Mouse (Mus musculus): ENCODE measurements at regions not wholly inside any gene's neighbourhood (a gene's known extent, or its start where the extent isn't known, plus 50 kb on each side); places are given as distances from the start of the nearest gene placed in this dataset.
A peak's percentile ranks its signal among the peaks of the same experiment; 100 is the strongest.

DNA sequence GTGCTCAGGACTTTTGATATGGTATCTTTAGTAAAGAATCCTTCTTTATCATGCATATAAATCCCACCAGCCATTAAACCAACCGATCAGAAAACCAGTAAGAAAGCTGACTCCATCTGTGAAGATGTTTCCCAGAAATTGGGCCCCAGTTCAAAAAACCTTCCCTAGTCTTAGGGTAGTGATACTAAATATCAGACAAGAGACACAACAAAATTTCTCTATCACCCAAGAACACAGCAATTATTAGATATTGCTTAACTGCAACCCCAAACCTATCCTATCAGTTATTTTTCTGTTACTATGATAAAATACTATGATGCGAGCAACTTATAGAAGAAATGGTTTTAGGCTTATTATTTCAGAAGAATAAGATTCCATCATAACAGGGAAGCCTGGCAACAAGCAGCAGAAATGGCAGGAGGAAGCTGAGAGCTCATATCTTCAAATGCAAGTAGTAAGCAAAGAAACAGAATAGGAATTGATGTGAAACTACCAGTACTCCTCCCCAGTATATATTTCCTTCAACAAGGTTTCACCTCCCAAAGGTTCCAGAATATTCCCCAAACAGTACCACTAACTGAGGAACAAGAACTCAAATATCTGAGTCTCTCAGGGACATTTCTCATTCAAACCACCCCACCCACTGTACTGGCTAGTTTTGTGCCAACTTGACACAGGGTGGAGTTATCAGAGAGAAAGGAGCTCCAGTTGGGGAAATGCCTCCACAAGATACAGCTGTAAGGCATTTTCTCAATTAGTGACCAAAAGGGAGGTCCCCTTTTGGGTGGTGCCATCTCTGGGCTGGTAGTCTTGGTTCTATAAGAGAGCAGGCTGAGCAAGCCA lies 234.1 kb downstream of the Tex13c3 start:
- DNase-seq: no peak
- 87% methylated on average over 2 of the region's 2 CpGs for WGBS
- TF ChIP-seq CTCF (IDR thresholded peaks at IDR 0.05; ENCODE audit: insufficient read depth, low read length): no peak
- TF ChIP-seq POLR2A (IDR thresholded peaks at IDR 0.05; ENCODE audit: borderline replicate concordance, extremely low read depth, low read depth, low read length): no peak

DNA sequence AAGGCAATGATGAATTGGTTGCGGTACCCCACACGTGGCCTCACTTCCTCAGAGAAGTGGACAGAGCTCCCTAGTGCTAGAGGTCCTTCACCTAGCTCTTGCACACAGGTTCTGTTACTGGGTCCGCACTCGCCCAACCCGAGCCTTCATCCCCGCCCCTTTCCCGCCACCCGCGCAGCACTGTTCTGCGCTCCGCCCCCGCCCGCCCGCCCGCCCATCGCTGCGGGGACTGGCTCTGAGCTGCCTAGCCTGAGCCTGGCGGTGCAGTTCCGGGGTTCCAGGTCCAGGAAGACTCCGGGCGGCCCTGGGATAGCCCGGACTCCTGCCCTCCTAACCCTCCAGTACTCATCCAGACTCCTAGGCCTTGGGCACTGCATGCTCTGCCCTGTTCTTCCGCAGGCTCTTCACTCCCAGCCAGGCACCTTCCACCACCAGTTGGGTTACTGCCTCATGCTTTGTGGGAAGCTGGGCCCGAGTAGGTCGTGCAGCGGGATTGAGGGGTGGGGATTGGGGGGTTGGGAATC lies 243.3 kb downstream of the Tex13c3 start:
- peak; percentile 27 for DNase-seq
- Histone ChIP-seq H3K4me1 (ENCODE audit: control insufficient read depth, insufficient read depth, low read length) (no peaks in the 10 kb centered on the region), H3K4me3 (replicated peaks; ENCODE audit: extremely low read depth, low read depth, low read length) (peak overlapping the region; percentile 65)
- TF ChIP-seq CTCF (IDR thresholded peaks at IDR 0.05; ENCODE audit: insufficient read depth, low read length) (no peak), POLR2A (IDR thresholded peaks at IDR 0.05; ENCODE audit: borderline replicate concordance, extremely low read depth, low read depth, low read length) (peak; percentile 24; the same call in 1 of the 2 replicates)
- 17% methylated on average over 26 of the region's 26 CpGs for whole genome bisulfite sequencing

More for the DNA sequence above, 234.1 kb downstream of the Tex13c3 start:
- Histone ChIP-seq H3K4me1 (ENCODE audit: control insufficient read depth, insufficient read depth, low read length) (no peaks in the 10 kb centered on the region), H3K4me3 (replicated peaks; ENCODE audit: extremely low read depth, low read depth, low read length) (no peak overlapping the region)

DNA sequence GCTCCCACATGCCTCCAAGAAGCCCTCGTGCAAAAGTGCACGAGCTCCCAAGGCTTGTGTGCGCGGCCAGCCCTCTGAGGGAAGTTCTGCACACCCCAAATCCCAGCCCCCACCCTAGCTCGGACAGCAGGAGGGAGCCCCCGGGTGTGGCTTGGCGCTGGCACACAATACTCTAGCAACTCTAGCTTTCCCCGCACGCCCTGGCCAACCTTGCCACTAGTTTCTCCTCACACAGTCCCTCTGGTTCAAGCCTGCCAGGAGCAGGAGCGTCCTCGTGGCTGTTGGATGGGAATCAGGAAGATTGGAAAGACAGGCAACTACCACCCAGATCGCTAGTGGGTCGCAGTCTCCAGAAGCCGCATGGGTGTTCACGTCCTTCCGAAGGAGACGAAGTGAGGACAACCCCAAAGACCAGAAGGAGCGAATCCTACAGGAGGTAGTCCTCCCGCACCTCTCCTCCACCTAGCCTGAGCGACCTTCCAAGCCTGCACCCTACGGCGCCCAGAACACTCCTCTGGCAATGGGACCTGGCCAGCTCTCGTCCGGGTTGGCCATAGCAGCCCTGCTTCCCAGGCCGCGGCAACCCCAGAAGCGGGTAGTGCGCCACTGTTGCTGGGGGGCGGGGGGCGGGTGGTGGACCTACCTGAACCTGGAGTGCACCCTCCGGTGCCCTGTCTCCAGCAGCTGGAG lies 243.9 kb downstream of the Tex13c3 start:
- no peaks in the 10 kb centered on the region for H3K4me1 ChIP-seq (ENCODE audit: control insufficient read depth, insufficient read depth, low read length)
- peak; percentile 32 for DNase-seq
- H3K4me3 ChIP-seq (replicated peaks; ENCODE audit: extremely low read depth, low read depth, low read length): peak overlapping the region; percentile 65
- TF ChIP-seq CTCF (IDR thresholded peaks at IDR 0.05; ENCODE audit: insufficient read depth, low read length): no peak
- TF ChIP-seq POLR2A (IDR thresholded peaks at IDR 0.05; ENCODE audit: borderline replicate concordance, extremely low read depth, low read depth, low read length): no peak
- WGBS: 24% methylated on average over 31 of the region's 31 CpGs

DNA sequence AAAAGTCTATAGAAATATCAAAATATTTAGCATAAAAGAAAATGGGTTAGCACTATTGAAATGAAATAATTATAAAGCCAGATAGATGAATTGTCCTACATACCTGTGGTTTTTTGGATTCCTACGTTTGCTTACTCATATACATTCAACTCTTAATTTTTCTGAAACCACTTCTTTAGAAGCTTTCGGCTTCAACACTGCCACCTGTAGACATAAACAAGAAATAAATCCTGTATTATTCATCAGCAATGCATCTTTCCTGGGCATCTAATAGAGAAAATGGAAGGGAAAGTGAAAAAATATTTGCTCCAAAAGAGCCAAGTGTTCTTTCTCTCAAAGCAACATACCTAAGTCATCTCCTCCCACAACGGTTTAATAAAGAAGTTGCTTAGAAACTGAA lies 245.7 kb downstream of the Tex13c3 start:
- no peak overlapping the region for H3K4me3 ChIP-seq (replicated peaks; ENCODE audit: extremely low read depth, low read depth, low read length)
- WGBS: 61% methylated on average over 3 of the region's 3 CpGs
- no peaks in the 10 kb centered on the region for H3K4me1 ChIP-seq (ENCODE audit: control insufficient read depth, insufficient read depth, low read length)
- DNase-seq: no peak
- TF ChIP-seq POLR2A (IDR thresholded peaks at IDR 0.05; ENCODE audit: borderline replicate concordance, extremely low read depth, low read depth, low read length): no peak
- no peak for TF ChIP-seq CTCF (IDR thresholded peaks at IDR 0.05; ENCODE audit: insufficient read depth, low read length)

DNA sequence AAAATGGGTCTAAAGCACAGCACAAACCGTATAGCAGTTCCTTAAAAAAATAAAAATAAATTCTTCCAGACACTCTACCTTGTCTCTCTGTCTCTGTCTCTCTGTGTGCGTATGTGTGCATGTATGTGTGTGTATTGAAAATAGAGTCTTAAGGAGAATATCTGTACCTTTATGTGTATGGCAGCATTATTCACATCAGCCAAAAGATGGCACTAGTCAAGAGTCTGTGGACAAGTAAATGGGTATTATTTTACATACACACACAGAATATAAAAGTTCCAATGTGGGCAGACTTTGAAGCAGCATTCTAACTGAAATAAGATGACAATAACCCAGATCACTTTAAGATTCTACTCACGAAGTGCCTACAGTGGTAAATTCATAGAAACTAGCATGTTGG lies 249.3 kb downstream of the Tex13c3 start:
- H3K4me3 ChIP-seq (replicated peaks; ENCODE audit: extremely low read depth, low read depth, low read length): no peak overlapping the region
- 73% methylated on average over 3 of the region's 3 CpGs for WGBS
- DNase-seq: no peak
- H3K4me1 ChIP-seq (ENCODE audit: control insufficient read depth, insufficient read depth, low read length): no peaks in the 10 kb centered on the region
- TF ChIP-seq POLR2A (IDR thresholded peaks at IDR 0.05; ENCODE audit: borderline replicate concordance, extremely low read depth, low read depth, low read length) (no peak), CTCF (IDR thresholded peaks at IDR 0.05; ENCODE audit: insufficient read depth, low read length) (no peak)

DNA sequence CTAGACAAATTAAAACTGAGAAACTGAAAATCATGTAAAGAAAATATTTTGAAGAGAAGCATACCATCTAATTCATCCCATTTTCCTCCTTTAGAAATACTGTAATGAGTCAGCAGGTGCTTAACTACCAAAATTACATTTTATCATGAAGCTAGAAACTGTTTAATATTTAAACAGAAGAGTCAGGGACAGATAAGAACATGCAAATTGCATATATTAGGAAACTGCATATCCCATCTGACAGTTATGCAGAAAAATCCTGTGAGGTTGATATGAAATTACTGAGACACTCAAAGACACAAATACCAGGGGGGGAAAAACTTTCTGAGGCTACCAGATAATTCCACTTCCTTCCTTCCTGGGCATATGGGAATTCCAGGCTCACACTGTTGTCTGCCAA lies 257.8 kb downstream of the Tex13c3 start:
- H3K4me1 ChIP-seq (ENCODE audit: control insufficient read depth, insufficient read depth, low read length): no peaks in the 10 kb centered on the region
- TF ChIP-seq POLR2A (IDR thresholded peaks at IDR 0.05; ENCODE audit: borderline replicate concordance, extremely low read depth, low read depth, low read length) (no peak), CTCF (IDR thresholded peaks at IDR 0.05; ENCODE audit: insufficient read depth, low read length) (no peak)

DNA sequence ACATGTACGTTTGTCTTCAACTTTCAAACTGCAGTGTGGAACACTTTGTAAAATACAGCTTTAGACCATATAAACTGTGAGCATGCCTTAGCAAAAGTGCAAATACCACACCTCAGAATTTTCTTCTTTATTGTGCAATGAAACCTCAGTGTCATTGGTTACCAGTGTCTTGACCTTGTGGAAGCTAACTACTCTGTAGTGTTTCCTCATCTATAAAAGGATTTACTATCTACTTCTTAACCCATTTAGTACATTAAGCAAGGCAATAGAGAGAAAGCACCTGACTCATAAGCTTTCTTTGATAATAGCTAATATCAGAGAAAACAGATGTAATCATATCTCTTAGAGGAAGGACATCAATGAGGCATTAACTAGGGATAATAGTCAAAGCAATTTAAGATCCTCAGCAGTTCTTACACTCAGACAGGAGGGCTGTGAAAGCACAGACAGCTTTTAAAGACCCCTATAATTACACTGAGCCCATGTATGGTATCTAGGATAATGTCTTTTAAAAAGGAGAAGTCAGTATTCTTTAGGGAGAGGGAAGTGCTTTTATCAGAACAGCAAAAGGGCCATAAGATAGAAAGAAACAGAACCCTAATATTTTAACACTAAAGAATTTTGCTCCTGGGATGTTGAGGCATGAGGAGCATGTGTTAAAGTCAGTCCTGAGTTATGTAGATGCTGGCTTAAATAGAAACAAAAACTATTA lies 260.2 kb downstream of the Tex13c3 start:
- no peak for TF ChIP-seq POLR2A (IDR thresholded peaks at IDR 0.05; ENCODE audit: borderline replicate concordance, extremely low read depth, low read depth, low read length)
- no peak for TF ChIP-seq CTCF (IDR thresholded peaks at IDR 0.05; ENCODE audit: insufficient read depth, low read length)
- 72% methylated on average over 1 of the region's 1 CpGs for WGBS
- no peak for DNase-seq
- Histone ChIP-seq H3K4me1 (ENCODE audit: control insufficient read depth, insufficient read depth, low read length) (no peaks in the 10 kb centered on the region), H3K4me3 (replicated peaks; ENCODE audit: extremely low read depth, low read depth, low read length) (no peak overlapping the region)

More for the DNA sequence above, 257.8 kb downstream of the Tex13c3 start:
- DNase-seq: no peak
- H3K4me3 ChIP-seq (replicated peaks; ENCODE audit: extremely low read depth, low read depth, low read length): no peak overlapping the region

DNA sequence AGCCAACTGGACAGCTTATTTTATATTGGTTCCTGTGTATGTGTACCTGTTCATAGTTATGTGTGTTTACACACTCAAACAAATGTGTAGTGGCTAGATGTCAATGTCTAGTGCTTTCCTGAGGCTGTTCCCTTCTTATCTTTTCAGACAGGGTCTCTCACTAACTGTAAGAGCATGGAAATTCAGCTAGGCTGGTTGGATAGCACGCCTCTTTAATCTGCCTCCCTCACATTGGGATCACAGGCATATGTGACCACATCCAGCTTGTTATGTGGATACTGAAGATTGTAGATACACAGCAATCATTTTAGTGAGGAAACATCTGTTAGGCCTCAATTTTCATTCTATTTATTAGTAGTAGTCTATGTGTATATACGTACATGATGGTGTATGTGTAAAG lies 261.4 kb downstream of the Tex13c3 start:
- no peaks in the 10 kb centered on the region for H3K4me1 ChIP-seq (ENCODE audit: control insufficient read depth, insufficient read depth, low read length)
- TF ChIP-seq CTCF (IDR thresholded peaks at IDR 0.05; ENCODE audit: insufficient read depth, low read length) (no peak), POLR2A (IDR thresholded peaks at IDR 0.05; ENCODE audit: borderline replicate concordance, extremely low read depth, low read depth, low read length) (no peak)
- DNase-seq: no peak
- WGBS: 71% methylated on average over 2 of the region's 2 CpGs
- no peak overlapping the region for H3K4me3 ChIP-seq (replicated peaks; ENCODE audit: extremely low read depth, low read depth, low read length)

DNA sequence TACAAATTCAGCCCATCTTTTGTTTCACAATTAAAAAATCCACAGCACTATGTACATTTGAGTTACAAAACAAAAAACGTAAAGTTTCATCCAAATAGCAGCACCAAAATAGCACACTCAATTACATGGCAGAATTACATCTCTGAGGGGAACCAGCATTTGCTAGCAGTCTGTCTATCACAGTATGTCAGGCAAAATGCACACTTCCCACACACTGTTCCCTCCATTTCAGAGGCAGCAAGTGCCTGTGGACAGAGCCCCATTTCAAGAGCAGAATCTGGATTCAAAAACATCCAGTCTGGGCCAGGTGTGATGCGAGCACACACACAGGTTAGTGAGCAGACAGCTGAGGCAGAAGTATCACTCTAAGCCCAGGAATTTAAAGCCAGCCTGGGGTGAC lies 261.8 kb downstream of the Tex13c3 start:
- DNase-seq: no peak
- H3K4me1 ChIP-seq (ENCODE audit: control insufficient read depth, insufficient read depth, low read length): no peaks in the 10 kb centered on the region
- 83% methylated on average over 2 of the region's 2 CpGs for WGBS
- H3K4me3 ChIP-seq (replicated peaks; ENCODE audit: extremely low read depth, low read depth, low read length): no peak overlapping the region
- no peak for TF ChIP-seq CTCF (IDR thresholded peaks at IDR 0.05; ENCODE audit: insufficient read depth, low read length)
- TF ChIP-seq POLR2A (IDR thresholded peaks at IDR 0.05; ENCODE audit: borderline replicate concordance, extremely low read depth, low read depth, low read length): no peak
